In genomic region chr14:43821869-43822268, GRCm38 (mm10) we compare ENCODE assay signal across 24 mouse cellular contexts. TPM values are rescaled to one million over a fixed set of nuclear protein-coding genes. Genes with fewer than 3 reads are reported as not detected.
DNase-seq lines count a peak whose midpoint lies in the region; ATAC-seq and TF ChIP-seq lines count a peak whose summit lies in the region.
"Not testable (repeated sequence)": the region's sequence is repeated elsewhere in the genome, so short reads cannot be mapped to it uniquely, and the experiment has no call there.
"Had no signal": no experiment of that assay in that cellular context is flagged by ENCODE, and none has a peak within 500 bp of the region (broad histone marks: within the 10 kb centered on the region; RNA-seq: fewer than 3 reads in every experiment).

No protein-coding gene starts in this region.

- not testable (repeated sequence) for TF ChIP-seq EP300 in liver, embryonic 14.5 days (IDR thresholded peaks at IDR 0.05; ENCODE audit: low read depth)

- not testable (repeated sequence) for H3K4me2 ChIP-seq in liver, embryonic 12.5 days; liver, embryonic 14.5 days (ENCODE audit: low read depth)

- peak; percentile 94 for ATAC-seq in common myeloid progenitor, adult 5-6 weeks (replicated peaks; ENCODE audit: low read depth, poor library complexity, severe bottlenecking)
- peak; percentile 91 for ATAC-seq in granulocyte monocyte progenitor cell, adult 5-6 weeks (replicated peaks; ENCODE audit: poor library complexity, severe bottlenecking)
- peak; percentile 81 to 96 for ATAC-seq in hematopoietic stem cell, adult 5-6 weeks (replicated peaks in 1 of 2; ENCODE audit: insufficient read depth in 1 of 2, low FRiP score in 2 of 2, low TSS enrichment in 1 of 2, low read depth in 1 of 2, poor library complexity in 2 of 2, severe bottlenecking in 2 of 2)
- peak; percentile 66; the same call in 1 of the 2 replicates for ATAC-seq in liver, embryonic 12.5 days
- ATAC-seq in liver, embryonic 14.5 days (ENCODE audit: insufficient read depth), result peak; percentile 61; the same call in 1 of the 2 replicates
- ATAC-seq in megakaryocyte progenitor cell, adult 5-6 weeks (replicated peaks; ENCODE audit: poor library complexity), result peak; percentile 91
- peak; percentile 86 for ATAC-seq in monocyte, adult 5-6 weeks (replicated peaks; ENCODE audit: insufficient number of reproducible peaks, low FRiP score, low TSS enrichment, poor library complexity, severe bottlenecking)

- TF ChIP-seq CTCF in liver, embryonic 14.5 days (IDR thresholded peaks at IDR 0.05; ENCODE audit: low read depth), result not testable (repeated sequence)

- not testable (repeated sequence) for H3K27ac ChIP-seq in liver, embryonic 12.5 days; liver, embryonic 14.5 days

- H3K4me1 ChIP-seq in liver, embryonic 12.5 days; liver, embryonic 14.5 days (replicated peaks; ENCODE audit: control insufficient read depth in 2 of 2, insufficient read depth in 2 of 2, low read length in 1 of 2): not testable (repeated sequence)

- H3K9ac ChIP-seq in liver, embryonic 12.5 days; liver, embryonic 14.5 days (replicated peaks): not testable (repeated sequence)

- H3K27me3 ChIP-seq in liver, embryonic 12.5 days (replicated peaks); liver, embryonic 14.5 days (ENCODE audit: control insufficient read depth, insufficient read depth, low read length): not testable (repeated sequence)

- H3K36me3 ChIP-seq in liver, embryonic 12.5 days; liver, embryonic 14.5 days (replicated peaks; ENCODE audit: control insufficient read depth, insufficient read depth, low read depth): not testable (repeated sequence)

- not testable (repeated sequence) for H3K4me3 ChIP-seq in liver, embryonic 12.5 days; liver, embryonic 14.5 days (ENCODE audit: insufficient read depth in 1 of 2, low read depth in 2 of 2, low read length in 2 of 2)

- not testable (repeated sequence) for DNase-seq in liver, embryonic 14.5 days (ENCODE audit: low read depth in 3 of 3, low spot score in 3 of 3)

- WGBS in liver, embryonic 12.5 days (ENCODE audit: insufficient replicate concordance), result 37% methylated on average over 1 of the region's 2 CpGs
- 43% methylated on average over 1 of the region's 2 CpGs for WGBS in liver, embryonic 14.5 days (ENCODE audit: insufficient replicate concordance)

- H3K9me3 ChIP-seq in liver, embryonic 12.5 days (replicated peaks); liver, embryonic 14.5 days (ENCODE audit: control insufficient read depth, low read length): not testable (repeated sequence)

RNA-seq across cellular contexts. Expression of gene Gm8180, which starts 37.3 kb away (rescaled TPM):
- not detected in 2 replicates for total RNA-seq in common myeloid progenitor, adult 5-6 weeks (2017)
- not detected in 2 replicates for total RNA-seq in granulocyte monocyte progenitor cell, adult 5-6 weeks (2014; fragmentation: Nextera tagmentation)
- not detected in 2 replicates for total RNA-seq in granulocyte monocyte progenitor cell, adult 5-6 weeks (2017)
- total RNA-seq in hematopoietic stem cell, adult 5-6 weeks (2017), result not detected in 2 replicates
- not detected in 2 replicates for polyA plus RNA-seq in liver, embryonic 12.5 days (2016; fragmentation: Nextera tagmentation; extraction: Ambion mirVana)
- polyA plus RNA-seq in liver, embryonic 14.5 days (2012; rRNA removed), result not detected in 2 replicates
- polyA plus RNA-seq in liver, embryonic 14.5 days (2014; fragmentation: Nextera tagmentation; extraction: Ambion mirVana), result not detected in 2 replicates
- total RNA-seq in megakaryocyte progenitor cell, adult 5-6 weeks (2015), result not detected in 2 replicates
- total RNA-seq in megakaryocyte progenitor cell, adult 5-6 weeks (2017), result not detected in 2 replicates
- not detected in 3 replicates for total RNA-seq in monocyte, adult 5-6 weeks (2017)
- total RNA-seq: adrenal gland, adult 18-20 months; adrenal gland, adult 8-10 months; adrenal gland, postnatal 14 days; adrenal gland, postnatal 36 days; CH12.LX; G1E had no signal
- polyA plus RNA-seq: activated CD4-positive, CD25-positive, alpha-beta regulatory T cell, adult 4 months; CD4-positive, CD25-positive, alpha-beta regulatory T cell, adult 4 months; cerebellum, adult 2 months; embryonic facial prominence, embryonic 11.5 days; embryonic facial prominence, embryonic 13.5 days; embryonic facial prominence, embryonic 15.5 days; erythroblast, embryonic 14.5 days; forebrain, embryonic 10.5 days; forebrain, embryonic 12.5 days; forebrain, embryonic 14.5 days; G1E; Patski had no signal

RNA-seq across cellular contexts. Expression of gene Ear1, which starts 53.4 kb away (rescaled TPM):
- 0.18 TPM in 1 of 2 replicates, not detected in the other for total RNA-seq in common myeloid progenitor, adult 5-6 weeks (2017)
- not detected in 2 replicates for total RNA-seq in granulocyte monocyte progenitor cell, adult 5-6 weeks (2014; fragmentation: Nextera tagmentation)
- 3.2 and 4.2 TPM in 2 replicates for total RNA-seq in granulocyte monocyte progenitor cell, adult 5-6 weeks (2017)
- 0.89 and 26.4 TPM in 2 replicates for total RNA-seq in hematopoietic stem cell, adult 5-6 weeks (2017)
- 3.5 and 12.1 TPM in 2 replicates for polyA plus RNA-seq in liver, embryonic 12.5 days (2016; fragmentation: Nextera tagmentation; extraction: Ambion mirVana)
- polyA plus RNA-seq in liver, embryonic 14.5 days (2012; rRNA removed), result 8.8 and 18.7 TPM in 2 replicates
- 2.9 and 3.2 TPM in 2 replicates for polyA plus RNA-seq in liver, embryonic 14.5 days (2014; fragmentation: Nextera tagmentation; extraction: Ambion mirVana)
- 13.2 and 15.2 TPM in 2 replicates for total RNA-seq in megakaryocyte progenitor cell, adult 5-6 weeks (2015)
- total RNA-seq in megakaryocyte progenitor cell, adult 5-6 weeks (2017), result 10.0 and 21.5 TPM in 2 replicates
- total RNA-seq in monocyte, adult 5-6 weeks (2017), result 4.8 to 10.8 TPM in 2 of 3 replicates, not detected in the other
- total RNA-seq: adrenal gland, adult 18-20 months; adrenal gland, adult 8-10 months; adrenal gland, postnatal 36 days; CH12.LX had no signal
- polyA plus RNA-seq: activated CD4-positive, CD25-positive, alpha-beta regulatory T cell, adult 4 months; CD4-positive, CD25-positive, alpha-beta regulatory T cell, adult 4 months; cerebellum, adult 2 months; embryonic facial prominence, embryonic 11.5 days; embryonic facial prominence, embryonic 13.5 days; erythroblast, embryonic 14.5 days; forebrain, embryonic 10.5 days; forebrain, embryonic 12.5 days; forebrain, embryonic 14.5 days; G1E; Patski had no signal
